Mouse (Mus musculus) midbrain, embryonic 13.5 days (tissue): ENCODE measurements around the gene Abhd14b. TPM values are rescaled to one million over a fixed set of nuclear protein-coding genes. Genes with fewer than 3 reads are reported as not detected.
A peak's percentile ranks its signal among the peaks of the same experiment; 100 is the strongest.

Experiments
- ATAC-seq: fragments of 200-750 bp; cut with Nextera tagmentation; 2 replicates; pipeline ENCODE4 v1.8.0; 2017; ENCODE audit warnings: mild to moderate bottlenecking, moderate TSS enrichment, moderate library complexity
- H3K27ac ChIP-seq: fragments of 300-500 bp; sonication (generic); 2 replicates; pipeline ENCODE4 v1.5.1; 2015; ENCODE audit warnings: inconsistent platforms, mild to moderate bottlenecking, moderate library complexity
- H3K27me3 ChIP-seq: fragments of 300-500 bp; sonication (generic); 2 replicates; pipeline ENCODE4 v1.6.1; 2015; ENCODE audit warnings: mild to moderate bottlenecking, inconsistent platforms
- H3K36me3 ChIP-seq: fragments of 300-500 bp; sonication (generic); 2 replicates; pipeline ENCODE4 v1.6.1; 2015; ENCODE audit warnings: mild to moderate bottlenecking, inconsistent platforms
- H3K4me1 ChIP-seq: fragments of 300-500 bp; sonication (generic); replicated peaks from 2 replicates; pipeline ENCODE4 v1.6.1; 2015; ENCODE audit warnings: inconsistent platforms
- H3K4me2 ChIP-seq: fragments of 300-500 bp; sonication (generic); replicated peaks from 2 replicates; pipeline ENCODE4 v1.6.1; 2015; ENCODE audit warnings: moderate library complexity, mild to moderate bottlenecking, inconsistent platforms
- H3K4me3 ChIP-seq: fragments of 300-500 bp; sonication (generic); replicated peaks from 2 replicates; pipeline ENCODE4 v1.5.1; 2015; ENCODE audit warnings: mild to moderate bottlenecking, inconsistent platforms
- H3K9ac ChIP-seq: fragments of 300-500 bp; sonication (generic); replicated peaks from 2 replicates; pipeline ENCODE4 v1.6.1; 2015; ENCODE audit warnings: mild to moderate bottlenecking, inconsistent platforms
- H3K9me3 ChIP-seq: fragments of 300-500 bp; sonication (generic); 2 replicates; pipeline ENCODE4 v1.6.1; 2016; ENCODE audit warnings: mild to moderate bottlenecking, inconsistent platforms
- WGBS: fragments of 180-500 bp; shearing (Covaris S2); methylation state at CpG from one replicate; pipeline ENCODE4 v1.1.7; 2015; 5-methylcytosine and 5-hydroxymethylcytosine counted together
- polyA plus RNA-seq: library from polyadenylated mRNA; unstranded; fragments of >200 nt; fragmentation: Nextera tagmentation; extraction: Ambion mirVana; gene quantifications from 2 replicates; pipeline ENCODE4 v1.2.1, GENCODE M21; 2015

Abhd14b gene
- polyA plus RNA-seq, 1 experiment from 2014 or later, result 6.0 TPM

- Histone ChIP-seq H3K27ac (peak within 1 kb of the TSS; percentile 97), H3K36me3 (no peaks in the 10 kb centered on the region), H3K9ac (peak within 1 kb of the TSS; percentile 96), H3K4me2 (peak within 1 kb of the TSS; percentile 98), H3K9me3 (no peaks in the 10 kb centered on the region), H3K4me3 (peak within 1 kb of the TSS; percentile 86), H3K4me1 (peaks cover 76% of the 10 kb centered on the region), H3K27me3 (peaks cover 4% of the 10 kb centered on the region; the same call in 1 of the 2 replicates)
- peak; percentile 76 for ATAC-seq
- 0% methylated on average over 47 of the region's 74 CpGs for WGBS
Observed at GRCm38 (mm10) chr9:106453271-106454070, 6.2 kb downstream of the Abhd14b start, which contains the start of gene Pcbp4. TSS of gene Pcbp4 (plus strand) at chr9:106453291.

- peak overlapping the region; percentile 97 for H3K27ac ChIP-seq
Observed at GRCm38 (mm10) chr9:106454071-106454761, 7.0 kb downstream of the Abhd14b start.

GRCm38 (mm10) chr9:106454888-106455681 is 7.8 kb downstream of the Abhd14b start:
- H3K27ac ChIP-seq, result peak overlapping the region; percentile 97
- peaks cover 85% of the 10 kb centered on the region for H3K4me1 ChIP-seq
- H3K36me3 ChIP-seq, result peaks cover 4% of the 10 kb centered on the region
- no peaks in the 10 kb centered on the region for H3K27me3 ChIP-seq
- H3K4me3 ChIP-seq, result peak overlapping the region; percentile 86
- peak overlapping the region; percentile 96 for H3K9ac ChIP-seq
- WGBS, result under 1% methylated on average over 17 of the region's 17 CpGs
- H3K4me2 ChIP-seq, result peak overlapping the region; percentile 98
- H3K9me3 ChIP-seq, result no peaks in the 10 kb centered on the region
- peak; percentile 19 for ATAC-seq

More at GRCm38 (mm10) chr9:106454071-106454761, 7.0 kb downstream of the Abhd14b start:
- Histone ChIP-seq H3K4me1 (peaks cover 76% of the 10 kb centered on the region), H3K4me2 (peak overlapping the region; percentile 98), H3K36me3 (no peaks in the 10 kb centered on the region), H3K27me3 (peaks cover 4% of the 10 kb centered on the region; the same call in 1 of the 2 replicates), H3K9ac (peak overlapping the region; percentile 96), H3K9me3 (no peaks in the 10 kb centered on the region), H3K4me3 (peak overlapping the region; percentile 86)
- peak; percentile 3; the same call in 1 of the 2 replicates for ATAC-seq
- WGBS, result under 1% methylated on average over 13 of the region's 20 CpGs

GRCm38 (mm10) chr9:106456325-106457162 is 9.3 kb downstream of the Abhd14b start:
- Histone ChIP-seq H3K27me3 (no peaks in the 10 kb centered on the region), H3K4me3 (peak overlapping the region; percentile 86), H3K4me1 (peaks cover 78% of the 10 kb centered on the region), H3K4me2 (peak overlapping the region; percentile 98), H3K36me3 (peaks cover 19% of the 10 kb centered on the region), H3K9me3 (no peaks in the 10 kb centered on the region), H3K9ac (peak overlapping the region; percentile 96), H3K27ac (peak overlapping the region; percentile 97)
- ATAC-seq, result 0 out of 2 replicates have a peak, but pooled peaks have one; percentile 5
- 21% methylated on average over 15 of the region's 15 CpGs for whole genome bisulfite sequencing

GRCm38 (mm10) chr9:106457163-106457559 is 9.9 kb downstream of the Abhd14b start:
- 37% methylated on average over 9 of the region's 9 CpGs for WGBS
- peak overlapping the region; percentile 97 for H3K27ac ChIP-seq
- H3K4me2 ChIP-seq, result peak overlapping the region; percentile 98
- peak overlapping the region; percentile 96 for H3K9ac ChIP-seq
- H3K9me3 ChIP-seq, result no peaks in the 10 kb centered on the region
- no peak for ATAC-seq
- peaks cover 25% of the 10 kb centered on the region for H3K36me3 ChIP-seq
- peak overlapping the region; percentile 86 for H3K4me3 ChIP-seq
- peaks cover 74% of the 10 kb centered on the region for H3K4me1 ChIP-seq
- H3K27me3 ChIP-seq, result no peaks in the 10 kb centered on the region

- peak overlapping the region; percentile 86 for H3K4me3 ChIP-seq
- peak overlapping the region; percentile 98 for H3K4me2 ChIP-seq
- H3K9ac ChIP-seq, result peak overlapping the region; percentile 96
- no peaks in the 10 kb centered on the region for H3K27me3 ChIP-seq
- peaks cover 69% of the 10 kb centered on the region for H3K4me1 ChIP-seq
- H3K9me3 ChIP-seq, result no peaks in the 10 kb centered on the region
- H3K27ac ChIP-seq, result peak overlapping the region; percentile 97
- H3K36me3 ChIP-seq, result peaks cover 30% of the 10 kb centered on the region
- no peak for ATAC-seq
- WGBS, result 61% methylated on average over 5 of the region's 5 CpGs
Observed at GRCm38 (mm10) chr9:106457920-106458319, 10.7 kb downstream of the Abhd14b start.

- Histone ChIP-seq H3K27ac (peak overlapping the region; percentile 3; the same call in 1 of the 2 replicates), H3K36me3 (peaks cover 49% of the 10 kb centered on the region), H3K27me3 (peaks cover 4% of the 10 kb centered on the region; the same call in 1 of the 2 replicates), H3K9ac (peak overlapping the region; percentile 46), H3K4me3 (no peak overlapping the region), H3K4me2 (no peak overlapping the region), H3K4me1 (peaks cover 79% of the 10 kb centered on the region), H3K9me3 (no peaks in the 10 kb centered on the region)
- 84% methylated on average over 15 of the region's 15 CpGs for WGBS
- no peak for ATAC-seq
Observed at GRCm38 (mm10) chr9:106459946-106460345, 12.7 kb downstream of the Abhd14b start.

GRCm38 (mm10) chr9:106460401-106461025 is 13.3 kb downstream of the Abhd14b start:
- Histone ChIP-seq H3K4me3 (no peak overlapping the region), H3K9me3 (no peaks in the 10 kb centered on the region), H3K4me2 (no peak overlapping the region), H3K36me3 (peaks cover 49% of the 10 kb centered on the region), H3K4me1 (peaks cover 79% of the 10 kb centered on the region), H3K27ac (no peak overlapping the region), H3K9ac (no peak overlapping the region; the same call in 1 of the 2 replicates), H3K27me3 (peaks cover 4% of the 10 kb centered on the region; the same call in 1 of the 2 replicates)
- 81% methylated on average over 18 of the region's 18 CpGs for WGBS
- ATAC-seq, result no peak

- Histone ChIP-seq H3K27ac (no peak overlapping the region), H3K4me2 (no peak overlapping the region), H3K27me3 (peaks cover 4% of the 10 kb centered on the region; the same call in 1 of the 2 replicates), H3K9ac (no peak overlapping the region), H3K4me1 (peaks cover 79% of the 10 kb centered on the region), H3K36me3 (peaks cover 49% of the 10 kb centered on the region), H3K4me3 (no peak overlapping the region), H3K9me3 (no peaks in the 10 kb centered on the region)
- WGBS, result 93% methylated on average over 9 of the region's 9 CpGs
- no peak for ATAC-seq
Observed at GRCm38 (mm10) chr9:106461026-106461415, 13.8 kb downstream of the Abhd14b start.

GRCm38 (mm10) chr9:106461641-106462429 is 14.6 kb downstream of the Abhd14b start:
- Histone ChIP-seq H3K27ac (no peak overlapping the region), H3K36me3 (peaks cover 49% of the 10 kb centered on the region), H3K4me2 (no peak overlapping the region), H3K4me3 (no peak overlapping the region), H3K9me3 (no peaks in the 10 kb centered on the region), H3K9ac (no peak overlapping the region), H3K4me1 (peaks cover 72% of the 10 kb centered on the region), H3K27me3 (peaks cover 4% of the 10 kb centered on the region; the same call in 1 of the 2 replicates)
- WGBS, result 83% methylated on average over 16 of the region's 16 CpGs
- no peak for ATAC-seq
